Mouse (Mus musculus) myocyte (in vitro differentiated cells): Measurements from ENCODE around the gene Max. TPM values are rescaled to one million over a fixed set of nuclear protein-coding genes. Genes with fewer than 3 reads are reported as not detected.

ENCODE experiments used
- H3K27me3 ChIP-seq: one replicate; pipeline ENCODE4 v1.6.1; 2011; ENCODE audit not compliant: control insufficient read depth, insufficient read depth, insufficient read length
- H3K36me3 ChIP-seq: one replicate; pipeline ENCODE4 v1.6.1; 2011; ENCODE audit not compliant: control insufficient read depth, insufficient read depth
- H3K4me2 ChIP-seq: one replicate; pipeline ENCODE4 v1.6.1; 2011; ENCODE audit warnings: low read depth, control low read depth
- H3K4me3 ChIP-seq: one replicate; pipeline ENCODE4 v1.5.1; 2011; ENCODE audit warnings: mild to moderate bottlenecking, control low read depth, moderate library complexity
- H3K79me2 ChIP-seq: one replicate; pipeline ENCODE4 v1.6.1; 2011; ENCODE audit not compliant: control insufficient read depth, insufficient read depth
- H3ac ChIP-seq: one replicate; pipeline ENCODE4 v1.6.1; 2011; ENCODE audit not compliant: control insufficient read depth, insufficient read length
- CEBPB ChIP-seq: IDR thresholded peaks from 2 replicates; pipeline ENCODE4 v1.6.1; 2011; ENCODE audit warnings: mild to moderate bottlenecking, moderate library complexity; ENCODE audit not compliant: poor library complexity, insufficient read depth, severe bottlenecking
- E2F4 ChIP-seq: IDR thresholded peaks from one replicate; pipeline ENCODE4 v1.6.1; 2011; ENCODE audit warnings: mild to moderate bottlenecking, control low read depth, moderate library complexity; ENCODE audit not compliant: insufficient read depth
- MAX ChIP-seq: IDR thresholded peaks from one replicate; pipeline ENCODE4 v1.6.1; 2011; ENCODE audit warnings: low read depth, mild to moderate bottlenecking, control low read depth
- MYOD1 ChIP-seq, 3 experiments: IDR thresholded peaks; one replicate each; pipeline ENCODE4 v1.6.1; 2011; ENCODE audit warnings: control low read depth in 2 of 3, low read depth in 2 of 3, mild to moderate bottlenecking in 2 of 3, moderate library complexity in 1 of 3; ENCODE audit not compliant: insufficient read length in 2 of 3, control insufficient read depth in 1 of 3
- MYOG ChIP-seq, 3 experiments: IDR thresholded peaks; one replicate each; pipeline ENCODE4 v1.6.1; 2011; ENCODE audit warnings: control low read depth in 2 of 3, low read depth in 2 of 3, mild to moderate bottlenecking in 2 of 3; ENCODE audit not compliant: insufficient read length in 2 of 3, control insufficient read depth in 1 of 3, insufficient read depth in 1 of 3
- POLR2A ChIP-seq: IDR thresholded peaks from one replicate; pipeline ENCODE4 v1.6.1; 2011; ENCODE audit warnings: low read depth, mild to moderate bottlenecking, control low read depth, moderate library complexity; ENCODE audit not compliant: insufficient read length
- POLR2AphosphoS2 ChIP-seq: IDR thresholded peaks from one replicate; pipeline ENCODE4 v1.6.1; 2011; ENCODE audit warnings: low read depth, control low read depth; ENCODE audit not compliant: insufficient read length
- REST ChIP-seq: IDR thresholded peaks from one replicate; pipeline ENCODE4 v1.6.1; 2011; ENCODE audit warnings: mild to moderate bottlenecking, control low read depth, moderate library complexity; ENCODE audit not compliant: insufficient read depth, insufficient read length
- SRF ChIP-seq: IDR thresholded peaks from one replicate; pipeline ENCODE4 v1.6.1; 2011; ENCODE audit warnings: low read depth; ENCODE audit not compliant: control insufficient read depth, insufficient read length
- TCF12 ChIP-seq: IDR thresholded peaks from one replicate; pipeline ENCODE4 v1.6.1; 2011; ENCODE audit warnings: mild to moderate bottlenecking, control low read depth; ENCODE audit not compliant: poor library complexity, insufficient read depth, severe bottlenecking
- TCF3 ChIP-seq: IDR thresholded peaks from one replicate; pipeline ENCODE4 v1.6.1; 2011; ENCODE audit warnings: low read depth, control low read depth; ENCODE audit not compliant: insufficient read length
- USF1 ChIP-seq: IDR thresholded peaks from one replicate; pipeline ENCODE4 v1.6.1; 2011; ENCODE audit warnings: low read depth, mild to moderate bottlenecking, control low read depth, moderate library complexity
- polyA plus RNA-seq: library from polyadenylated mRNA; unstranded; fragments of >200 nt; fragmentation: generic; extraction: Trizol; gene quantifications from one replicate; pipeline ENCODE4 v1.2.1, GENCODE M21; 2012; ENCODE audit warnings: missing spikeins

The Max gene
- polyA plus RNA-seq, 1 experiment = 33.6 TPM

GRCm38 (mm10) chr12:76971642-76972221 is 9.7 kb upstream of the Max start:
- Histone ChIP-seq H3ac (no peak overlapping the region), H3K36me3 (no peaks in the 10 kb centered on the region), H3K4me2 (no peak overlapping the region), H3K4me3 (no peak overlapping the region), H3K79me2 (no peaks in the 10 kb centered on the region), H3K27me3 (no peaks in the 10 kb centered on the region)
- TF ChIP-seq E2F4 = no peak
- no peak for TF ChIP-seq MYOD1 (IDR thresholded peaks at IDR 0.05; ENCODE audit: control insufficient read depth in 1 of 3, insufficient read length in 2 of 3, low read depth in 2 of 3)
- no peak for TF ChIP-seq TCF12
- TF ChIP-seq CEBPB = no peak
- no peak for TF ChIP-seq SRF
- TF ChIP-seq REST = no peak
- TF ChIP-seq POLR2AphosphoS2 = no peak
- TF ChIP-seq TCF3 = no peak
- TF ChIP-seq USF1 = no peak
- no peak for TF ChIP-seq MAX
- TF ChIP-seq MYOG (IDR thresholded peaks at IDR 0.05; ENCODE audit: control insufficient read depth in 1 of 3, insufficient read depth in 1 of 3, insufficient read length in 2 of 3, low read depth in 2 of 3) = no peak
- no peak for TF ChIP-seq POLR2A

- no peak for TF ChIP-seq SRF
- TF ChIP-seq E2F4 = no peak
- TF ChIP-seq TCF12 = no peak
- no peak for TF ChIP-seq CEBPB
- TF ChIP-seq POLR2A = no peak
- TF ChIP-seq MYOG (IDR thresholded peaks at IDR 0.05; ENCODE audit: control insufficient read depth in 1 of 3, insufficient read depth in 1 of 3, insufficient read length in 2 of 3, low read depth in 2 of 3) = no peak
- Histone ChIP-seq H3K4me2 (no peak overlapping the region), H3K4me3 (no peak overlapping the region), H3K36me3 (no peaks in the 10 kb centered on the region), H3ac (no peak overlapping the region), H3K27me3 (no peaks in the 10 kb centered on the region), H3K79me2 (peaks cover 9% of the 10 kb centered on the region)
These were observed 3.9 kb upstream of the Max start for GRCm38 (mm10) chr12:76965876-76966275.

DNA sequence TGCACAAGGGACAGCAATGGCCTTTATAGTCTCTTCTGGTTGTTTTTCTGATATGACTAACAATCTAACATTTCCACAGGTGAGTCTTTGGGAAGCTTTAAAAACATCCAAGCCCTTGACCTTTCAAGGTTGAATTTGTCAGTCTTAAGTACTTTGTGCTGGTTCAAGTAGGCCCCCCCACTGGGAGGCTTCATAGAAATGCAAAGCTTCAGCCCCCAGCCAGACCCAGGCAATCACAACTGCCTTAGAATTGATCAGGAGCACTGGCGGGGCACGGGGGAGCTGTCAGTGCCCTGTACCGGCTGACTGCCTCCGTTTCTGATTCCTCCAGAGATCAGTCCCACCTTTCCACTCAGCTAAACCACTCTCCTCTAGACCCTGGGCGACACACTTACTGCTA is 3.1 kb upstream of the Max start:
- Histone ChIP-seq H3K27me3 (no peaks in the 10 kb centered on the region), H3K4me2 (no peak overlapping the region), H3ac (no peak overlapping the region), H3K4me3 (no peak overlapping the region), H3K79me2 (peaks cover 17% of the 10 kb centered on the region), H3K36me3 (no peaks in the 10 kb centered on the region)
- no peak for TF ChIP-seq MYOG (IDR thresholded peaks at IDR 0.05; ENCODE audit: control insufficient read depth in 1 of 3, insufficient read depth in 1 of 3, insufficient read length in 2 of 3, low read depth in 2 of 3)

DNA sequence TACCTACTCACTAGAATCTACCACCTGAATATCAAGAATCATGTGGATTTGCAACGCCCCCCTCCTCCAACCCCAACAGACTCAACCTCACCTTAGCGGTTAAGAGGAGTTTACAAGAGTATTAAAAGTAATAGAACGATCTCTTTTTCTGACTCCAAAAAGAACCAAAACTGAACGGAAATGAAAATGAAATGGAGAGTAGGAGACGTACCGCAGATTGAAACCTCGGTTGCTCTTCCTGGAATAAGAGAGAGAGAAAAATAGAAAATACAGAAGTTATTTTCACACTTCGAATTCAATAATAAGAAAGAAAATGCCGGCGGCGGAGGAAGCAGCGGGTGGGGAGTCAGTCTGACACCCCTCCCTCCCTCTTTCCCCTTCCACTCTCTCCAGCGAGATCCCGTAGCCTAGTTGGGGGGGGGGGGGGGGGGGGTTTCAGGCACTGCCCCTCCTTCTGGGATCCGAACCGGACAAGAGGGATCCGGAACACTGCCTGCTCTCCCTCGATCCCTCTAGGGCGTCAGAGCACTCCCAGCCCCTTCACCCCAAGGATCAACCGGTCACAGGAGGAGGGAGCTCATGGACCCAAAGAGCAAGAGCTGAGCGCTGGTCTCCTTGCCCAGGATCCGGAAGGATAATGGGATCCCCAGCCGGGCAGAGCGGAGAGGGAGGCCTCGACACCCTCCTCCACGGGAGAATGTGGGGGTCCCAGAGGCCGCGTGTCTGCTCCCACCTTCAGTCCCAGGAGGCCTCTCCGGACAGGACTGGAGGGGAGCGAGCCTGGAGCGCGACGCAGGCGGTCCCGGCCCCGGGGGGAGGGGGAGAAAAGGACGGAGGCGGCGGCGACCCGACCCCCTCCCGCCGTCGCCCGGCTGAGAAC is 709 bp downstream of the Max start:
- Histone ChIP-seq H3K79me2 (peaks cover 35% of the 10 kb centered on the region), H3K36me3 (peaks cover 14% of the 10 kb centered on the region), H3K27me3 (no peaks in the 10 kb centered on the region), H3ac (peak overlapping the region; percentile 61), H3K4me3 (peak overlapping the region; percentile 78), H3K4me2 (peak overlapping the region; percentile 91)
- TF ChIP-seq TCF12 = no peak
- no peak for TF ChIP-seq MYOG (IDR thresholded peaks at IDR 0.05; ENCODE audit: control insufficient read depth in 1 of 3, insufficient read depth in 1 of 3, insufficient read length in 2 of 3, low read depth in 2 of 3)
- TF ChIP-seq POLR2A = no peak
- no peak for TF ChIP-seq MAX
- TF ChIP-seq MYOD1 (IDR thresholded peaks at IDR 0.05; ENCODE audit: control insufficient read depth in 1 of 3, insufficient read length in 2 of 3, low read depth in 2 of 3) = no peak
- no peak for TF ChIP-seq E2F4
- TF ChIP-seq CEBPB = no peak
- TF ChIP-seq POLR2AphosphoS2 = no peak
- TF ChIP-seq USF1 = no peak
- no peak for TF ChIP-seq TCF3
- no peak for TF ChIP-seq REST
- TF ChIP-seq SRF = no peak

DNA sequence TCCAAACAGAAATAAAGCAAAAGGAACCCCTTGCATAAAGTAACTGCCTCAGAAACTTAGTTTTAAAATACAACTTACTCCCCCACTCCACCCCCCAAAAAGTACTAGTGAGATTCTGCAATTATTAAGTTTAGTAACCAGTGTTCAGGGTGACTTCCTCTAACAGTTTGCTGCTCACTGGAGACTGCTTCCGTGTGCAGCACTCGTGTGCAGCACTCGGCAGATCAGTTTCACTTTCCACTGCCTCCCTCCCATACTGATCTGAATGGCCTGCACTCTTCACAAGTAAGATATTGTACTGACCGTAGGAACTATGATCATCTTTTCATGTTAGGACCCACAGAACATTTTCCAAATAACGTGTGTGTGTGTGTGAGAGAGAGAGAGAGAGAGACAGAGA is 4.3 kb downstream of the Max start:
- peaks cover 25% of the 10 kb centered on the region for H3K36me3 ChIP-seq
- H3ac ChIP-seq = no peak overlapping the region
- peaks cover 35% of the 10 kb centered on the region for H3K79me2 ChIP-seq
- H3K4me2 ChIP-seq = peak overlapping the region; percentile 49
- H3K4me3 ChIP-seq = no peak overlapping the region
- TF ChIP-seq POLR2A (no peak), MAX (no peak), TCF12 (no peak), MYOD1 (IDR thresholded peaks at IDR 0.05; ENCODE audit: control insufficient read depth in 1 of 3, insufficient read length in 2 of 3, low read depth in 2 of 3) (no peak), CEBPB (no peak), MYOG (IDR thresholded peaks at IDR 0.05; ENCODE audit: control insufficient read depth in 1 of 3, insufficient read depth in 1 of 3, insufficient read length in 2 of 3, low read depth in 2 of 3) (no peak)
- H3K27me3 ChIP-seq = no peaks in the 10 kb centered on the region
